Mouse (Mus musculus) olfactory bulb, adult 2 months (tissue): Measurements from ENCODE around the gene Pomgnt2.

Experiments used
- CTCF ChIP-seq: fragments of 200-500 bp; IDR thresholded peaks from 2 replicates; pipeline ENCODE4 v1.5.1; 2012; ENCODE audit warnings: low read depth, mild to moderate bottlenecking, low read length, moderate library complexity; ENCODE audit not compliant: insufficient read depth
- POLR2A ChIP-seq: fragments of 200-500 bp; IDR thresholded peaks from 2 replicates; pipeline ENCODE4 v1.6.1; 2012; ENCODE audit warnings: mild to moderate bottlenecking, low read depth, low read length, moderate library complexity; ENCODE audit not compliant: insufficient read depth

DNA sequence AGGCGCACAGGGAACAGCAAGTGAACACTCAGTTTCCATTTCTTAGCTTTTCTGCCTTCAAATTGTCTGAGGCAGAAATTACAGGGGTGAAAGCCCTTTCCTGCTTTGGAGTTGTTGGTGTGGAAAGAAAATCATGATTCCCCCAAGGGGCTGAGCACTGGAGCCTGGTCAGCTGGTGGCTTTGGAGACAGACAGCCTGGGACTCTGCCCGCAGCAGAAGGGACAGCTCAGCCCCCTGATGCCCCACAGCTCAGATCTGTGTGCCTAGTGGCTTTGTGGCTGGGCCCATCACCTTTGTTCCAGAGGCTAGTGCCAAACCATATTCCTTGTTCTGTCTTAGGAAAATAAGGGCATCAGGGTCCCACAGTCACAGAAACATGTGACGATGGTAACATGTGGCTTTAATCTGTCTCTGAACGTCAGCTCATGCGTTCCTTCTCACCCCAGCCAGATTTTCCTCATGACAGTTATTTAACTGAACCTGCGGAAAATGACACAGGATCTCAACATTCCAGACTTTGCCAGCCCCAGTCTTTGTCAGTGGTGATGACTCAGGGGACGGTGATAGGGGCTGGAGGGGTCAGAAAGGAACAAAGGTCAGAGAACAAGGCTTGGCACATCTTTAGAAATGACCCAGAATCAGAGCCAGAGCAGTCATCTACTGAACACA lies 36.8 kb downstream of the Pomgnt2 start:
- TF ChIP-seq CTCF: no peak
- no peak for TF ChIP-seq POLR2A
